Mouse (Mus musculus): Measurements from ENCODE around the gene Rin2.
"Not testable (repeated sequence)": the region's sequence is repeated elsewhere in the genome, so short reads cannot be mapped to it uniquely, and the experiment has no call there.

The Rin2 gene

GRCm38 (mm10) chr2:145720157-145720556, 45.1 kb downstream of the Rin2 start:
- in situ Hi-C loops (cut with MboI; ENCODE audit: low pct_unique_long_range_greater_than_20kb in 1 of 2, low sequenced_read_pairs in 2 of 2, unreplicated experiment in 1 of 2) = no loop called here

- in situ Hi-C loops (cut with MboI; ENCODE audit: low pct_unique_long_range_greater_than_20kb in 1 of 2, low sequenced_read_pairs in 2 of 2, unreplicated experiment in 1 of 2) = no loop called here
Measured at GRCm38 (mm10) chr2:145720743-145721142, 45.7 kb downstream of the Rin2 start.

- in situ Hi-C loops (cut with MboI; ENCODE audit: low pct_unique_long_range_greater_than_20kb in 1 of 2, low sequenced_read_pairs in 2 of 2, unreplicated experiment in 1 of 2) = not testable (repeated sequence)
Measured at GRCm38 (mm10) chr2:145722304-145722703, 47.3 kb downstream of the Rin2 start.

- in situ Hi-C loops (cut with MboI; ENCODE audit: low pct_unique_long_range_greater_than_20kb in 1 of 2, low sequenced_read_pairs in 2 of 2, unreplicated experiment in 1 of 2) = no loop called here
Measured at GRCm38 (mm10) chr2:145724288-145724687, 49.3 kb downstream of the Rin2 start.

GRCm38 (mm10) chr2:145729414-145729813, 54.4 kb downstream of the Rin2 start:
- in situ Hi-C loops (cut with MboI; ENCODE audit: low pct_unique_long_range_greater_than_20kb in 1 of 2, low sequenced_read_pairs in 2 of 2, unreplicated experiment in 1 of 2) = no loop called here

- in situ Hi-C loops (cut with MboI; ENCODE audit: low pct_unique_long_range_greater_than_20kb in 1 of 2, low sequenced_read_pairs in 2 of 2, unreplicated experiment in 1 of 2) = no loop called here
Measured at GRCm38 (mm10) chr2:145730189-145730880, 55.3 kb downstream of the Rin2 start.

GRCm38 (mm10) chr2:145730905-145731304, 55.9 kb downstream of the Rin2 start:
- in situ Hi-C loops (cut with MboI; ENCODE audit: low pct_unique_long_range_greater_than_20kb in 1 of 2, low sequenced_read_pairs in 2 of 2, unreplicated experiment in 1 of 2) = no loop called here

- in situ Hi-C loops (cut with MboI; ENCODE audit: low pct_unique_long_range_greater_than_20kb in 1 of 2, low sequenced_read_pairs in 2 of 2, unreplicated experiment in 1 of 2) = no loop called here
Measured at GRCm38 (mm10) chr2:145735079-145735478, 60.1 kb downstream of the Rin2 start.

- in situ Hi-C loops (cut with MboI; ENCODE audit: low pct_unique_long_range_greater_than_20kb in 1 of 2, low sequenced_read_pairs in 2 of 2, unreplicated experiment in 1 of 2) = no loop called here
Measured at GRCm38 (mm10) chr2:145736543-145736942, 61.5 kb downstream of the Rin2 start.

- in situ Hi-C loops (cut with MboI; ENCODE audit: low pct_unique_long_range_greater_than_20kb in 1 of 2, low sequenced_read_pairs in 2 of 2, unreplicated experiment in 1 of 2) = no loop called here
Measured at GRCm38 (mm10) chr2:145737196-145737595, 62.2 kb downstream of the Rin2 start.

GRCm38 (mm10) chr2:145740729-145741128, 65.7 kb downstream of the Rin2 start:
- in situ Hi-C loops (cut with MboI; ENCODE audit: low pct_unique_long_range_greater_than_20kb in 1 of 2, low sequenced_read_pairs in 2 of 2, unreplicated experiment in 1 of 2) = no loop called here

GRCm38 (mm10) chr2:145742795-145743710, 68.0 kb downstream of the Rin2 start:
- in situ Hi-C loops (cut with MboI; ENCODE audit: low pct_unique_long_range_greater_than_20kb in 1 of 2, low sequenced_read_pairs in 2 of 2, unreplicated experiment in 1 of 2) = no loop called here

- in situ Hi-C loops (cut with MboI; ENCODE audit: low pct_unique_long_range_greater_than_20kb in 1 of 2, low sequenced_read_pairs in 2 of 2, unreplicated experiment in 1 of 2) = no loop called here
Measured at GRCm38 (mm10) chr2:145746406-145746805, 71.4 kb downstream of the Rin2 start.

GRCm38 (mm10) chr2:145749645-145750044, 74.6 kb downstream of the Rin2 start:
- in situ Hi-C loops (cut with MboI; ENCODE audit: low pct_unique_long_range_greater_than_20kb in 1 of 2, low sequenced_read_pairs in 2 of 2, unreplicated experiment in 1 of 2) = no loop called here

- in situ Hi-C loops (cut with MboI; ENCODE audit: low pct_unique_long_range_greater_than_20kb in 1 of 2, low sequenced_read_pairs in 2 of 2, unreplicated experiment in 1 of 2) = no loop called here
Measured at GRCm38 (mm10) chr2:145752572-145752971, 77.6 kb downstream of the Rin2 start.

- in situ Hi-C loops (cut with MboI; ENCODE audit: low pct_unique_long_range_greater_than_20kb in 1 of 2, low sequenced_read_pairs in 2 of 2, unreplicated experiment in 1 of 2) = no loop called here
Measured at GRCm38 (mm10) chr2:145753973-145754372, 79.0 kb downstream of the Rin2 start.

GRCm38 (mm10) chr2:145755864-145756822, 81.1 kb downstream of the Rin2 start:
- in situ Hi-C loops (cut with MboI; ENCODE audit: low pct_unique_long_range_greater_than_20kb in 1 of 2, low sequenced_read_pairs in 2 of 2, unreplicated experiment in 1 of 2) = no loop called here

GRCm38 (mm10) chr2:145760121-145760520, 85.1 kb downstream of the Rin2 start:
- in situ Hi-C loops (cut with MboI; ENCODE audit: low pct_unique_long_range_greater_than_20kb in 1 of 2, low sequenced_read_pairs in 2 of 2, unreplicated experiment in 1 of 2) = no loop called here

- in situ Hi-C loops (cut with MboI; ENCODE audit: low pct_unique_long_range_greater_than_20kb in 1 of 2, low sequenced_read_pairs in 2 of 2, unreplicated experiment in 1 of 2) = no loop called here
Measured at GRCm38 (mm10) chr2:145761436-145761835, 86.4 kb downstream of the Rin2 start.

Data from mouse embryonic stem cell (cell line).